Mouse (Mus musculus) cerebellum, postnatal 10 days (tissue): ENCODE measurements around the gene Morf4l2.
"Not testable (repeated sequence)": the region's sequence is repeated elsewhere in the genome, so short reads cannot be mapped to it uniquely, and the experiment has no call there.

Experiments
- DNase-seq, 2 experiments: peaks; one replicate each; pipeline ENCODE4 v3.0.0; 2021; ENCODE audit warnings: mixed read lengths in 2 of 2

Morf4l2 gene

DNA sequence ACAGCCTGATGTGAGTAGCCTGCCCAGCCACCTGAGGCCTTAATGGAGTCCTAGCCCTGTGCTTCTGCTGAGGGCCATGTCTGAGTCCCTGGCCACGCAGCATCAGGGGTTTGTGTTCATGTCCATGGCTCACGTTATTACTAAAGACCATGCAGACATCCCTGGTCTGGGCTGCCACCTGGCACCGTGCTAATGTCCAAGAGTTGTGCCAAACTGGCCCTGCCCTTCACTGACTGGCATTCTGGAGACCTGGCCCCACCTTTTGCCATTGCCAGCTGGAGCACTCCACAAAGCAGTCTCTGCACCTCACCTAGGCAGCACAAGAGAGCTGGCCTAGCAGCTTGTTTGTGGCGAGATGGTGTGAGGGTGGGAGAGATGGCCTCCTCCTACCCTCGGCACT is 50.3 kb downstream of the Morf4l2 start:
- peak; percentile 60 to 67 for DNase-seq

DNA sequence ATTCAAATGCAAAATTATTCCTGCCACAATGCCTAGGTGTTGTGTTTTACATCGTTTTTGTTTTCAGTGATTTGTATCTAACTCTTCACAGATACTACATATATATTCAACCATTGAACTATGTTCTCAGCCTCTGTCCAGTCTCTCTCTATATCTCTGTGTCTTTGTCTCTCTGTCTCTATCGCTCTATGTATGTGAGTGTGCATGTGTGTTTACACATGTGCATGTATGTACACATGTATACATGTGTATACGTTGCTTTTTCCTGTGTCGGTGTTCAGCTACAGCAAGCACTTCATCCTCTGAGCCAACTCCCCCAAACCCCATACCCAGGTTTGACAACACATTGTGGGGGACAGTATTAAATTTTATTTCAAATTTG is 51.2 kb downstream of the Morf4l2 start:
- DNase-seq: no peak

- not testable (repeated sequence) for DNase-seq
These were observed 51.7 kb downstream of the Morf4l2 start for GRCm38 (mm10) chrX:136691606-136692293.
